In the genomic region with DNA sequence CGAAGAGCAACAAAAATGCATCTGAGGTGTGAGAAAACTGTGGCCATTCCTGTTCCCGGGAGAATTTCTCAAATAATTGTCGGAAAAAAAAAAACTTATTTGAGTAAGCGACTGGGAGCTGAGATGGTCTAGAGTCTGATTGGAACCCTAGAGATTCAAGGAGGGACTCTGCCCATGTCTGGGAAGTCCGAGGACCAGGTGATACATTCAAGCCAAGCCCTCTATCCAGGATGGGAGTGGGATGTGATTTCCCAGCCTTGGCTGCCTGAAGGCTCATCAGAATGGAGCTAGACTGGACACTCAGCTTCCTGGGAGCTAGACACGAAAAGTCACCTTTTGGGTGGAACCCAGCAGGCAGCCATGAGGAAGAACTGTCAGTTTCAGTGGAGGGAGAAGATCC, we compare ENCODE assay signal across 21 mouse cellular contexts. TPM values are rescaled to one million over a fixed set of nuclear protein-coding genes. Genes with fewer than 3 reads are reported as not detected.
"Had no signal": no experiment of that assay in that cellular context is flagged by ENCODE, and none has a peak within 500 bp of the region (broad histone marks: within the 10 kb centered on the region; RNA-seq: fewer than 3 reads in every experiment).

No protein-coding gene starts in this region.

- H3K9me3 ChIP-seq: kidney, embryonic 15.5 days; limb, embryonic 12.5 days; limb, embryonic 15.5 days; midbrain, embryonic 12.5 days; midbrain, embryonic 15.5 days; neural tube, embryonic 12.5 days; neural tube, embryonic 15.5 days; stomach, embryonic 15.5 days had no signal

- H3K4me2 ChIP-seq: kidney, embryonic 15.5 days; limb, embryonic 12.5 days; limb, embryonic 15.5 days; liver, embryonic 11.5 days; lung, embryonic 14.5 days; midbrain, embryonic 12.5 days; midbrain, embryonic 15.5 days; neural tube, embryonic 12.5 days; neural tube, embryonic 15.5 days; stomach, embryonic 15.5 days had no signal

- DNase-seq: kidney, adult 8-10 months; kidney, postnatal 10 days; kidney, postnatal 36 days; liver, postnatal 0 days; lung, embryonic 14.5 days; right cerebral cortex, adult 18-20 months; right cerebral cortex, postnatal 25 days; spleen, adult 18-20 months; thymus, postnatal 25 days had no signal

- ATAC-seq: liver, postnatal 0 days; lung, postnatal 0 days; midbrain, embryonic 15.5 days had no signal

- H3K27ac ChIP-seq: kidney, embryonic 15.5 days; limb, embryonic 12.5 days; limb, embryonic 15.5 days; liver, embryonic 14.5 days; macrophage; midbrain, embryonic 12.5 days; midbrain, embryonic 15.5 days; neural tube, embryonic 12.5 days; neural tube, embryonic 15.5 days; stomach, embryonic 15.5 days had no signal

- H3K9ac ChIP-seq: kidney, embryonic 15.5 days; limb, embryonic 12.5 days; limb, embryonic 15.5 days; liver, embryonic 14.5 days; liver, postnatal 0 days; lung, embryonic 14.5 days; midbrain, embryonic 12.5 days; midbrain, embryonic 15.5 days; neural tube, embryonic 12.5 days; neural tube, embryonic 15.5 days; stomach, embryonic 15.5 days had no signal

- H3K36me3 ChIP-seq: kidney, embryonic 15.5 days; limb, embryonic 12.5 days; limb, embryonic 15.5 days; midbrain, embryonic 12.5 days; midbrain, embryonic 15.5 days; neural tube, embryonic 12.5 days; neural tube, embryonic 15.5 days; stomach, embryonic 15.5 days had no signal

- H3K4me3 ChIP-seq: kidney, embryonic 15.5 days; limb, embryonic 12.5 days; limb, embryonic 15.5 days; midbrain, embryonic 12.5 days; midbrain, embryonic 15.5 days; neural tube, embryonic 12.5 days; neural tube, embryonic 15.5 days; stomach, embryonic 15.5 days had no signal

RNA-seq across cellular contexts. Expression of a gene that starts 12.7 kb away (rescaled TPM):
- polyA plus RNA-seq: macrophage had no signal
